ENCODE assay signal across 20 mouse cellular contexts in genomic region chr4:53408821-53409220, GRCm38 (mm10).
"Had no signal": no experiment of that assay in that cellular context is flagged by ENCODE, and none has a peak within 500 bp of the region (broad histone marks: within the 10 kb centered on the region; RNA-seq: fewer than 3 reads in every experiment).

No protein-coding gene starts in this region.

- H3K4me2 ChIP-seq: lung, embryonic 15.5 days; midbrain, embryonic 11.5 days; midbrain, embryonic 13.5 days; midbrain, embryonic 15.5 days; neural tube, embryonic 12.5 days had no signal

- H3K4me1 ChIP-seq: neural tube, embryonic 12.5 days had no signal

- H3K27me3 ChIP-seq: lung, embryonic 15.5 days; midbrain, embryonic 13.5 days; midbrain, embryonic 15.5 days; neural tube, embryonic 12.5 days had no signal

- H3K9me3 ChIP-seq: lung, embryonic 15.5 days; megakaryocyte, embryonic 14.5 days; midbrain, embryonic 13.5 days; midbrain, embryonic 15.5 days; neural tube, embryonic 12.5 days had no signal

- DNase-seq: liver, postnatal 0 days; lung, adult 2 months; lung, postnatal 14 days; lung, postnatal 36 days; retina, postnatal 1 day; right cerebral cortex, adult 18-20 months; right cerebral cortex, postnatal 25 days; right cerebral cortex, postnatal 4 days; spleen, adult 18-20 months; thymus, adult 18-20 months; thymus, postnatal 14 days; thymus, postnatal 36 days had no signal

- H3K4me3 ChIP-seq: lung, embryonic 15.5 days; megakaryocyte, embryonic 14.5 days; midbrain, embryonic 13.5 days; midbrain, embryonic 15.5 days; neural tube, embryonic 12.5 days had no signal

- H3K27ac ChIP-seq: lung, embryonic 15.5 days; macrophage; midbrain, embryonic 13.5 days; midbrain, embryonic 15.5 days; neural tube, embryonic 12.5 days had no signal

- H3K36me3 ChIP-seq: lung, embryonic 15.5 days; midbrain, embryonic 13.5 days; midbrain, embryonic 15.5 days; neural tube, embryonic 12.5 days had no signal

- H3K9ac ChIP-seq: liver, postnatal 0 days; lung, embryonic 15.5 days; midbrain, embryonic 13.5 days; midbrain, embryonic 15.5 days; neural tube, embryonic 12.5 days had no signal

- ATAC-seq: liver, postnatal 0 days; lung, postnatal 0 days; midbrain, embryonic 13.5 days; midbrain, embryonic 15.5 days had no signal
